Mouse (Mus musculus) right cerebral cortex, postnatal 4 days (tissue): ENCODE data around the gene Treh.

Source experiments
- DNase-seq: peaks from one replicate; pipeline ENCODE4 v3.0.0-alpha.2; 2022

Treh gene

GRCm38 (mm10) chr9:44717822-44718242 lies 44.8 kb downstream of the Treh start:
- peak; percentile 45 for DNase-seq

GRCm38 (mm10) chr9:44718937-44719631 lies 46.1 kb downstream of the Treh start:
- DNase-seq, result no peak

GRCm38 (mm10) chr9:44719632-44720357 lies 46.8 kb downstream of the Treh start:
- DNase-seq, result no peak

- DNase-seq, result peak; percentile 44
Measured at GRCm38 (mm10) chr9:44720358-44721153, 47.5 kb downstream of the Treh start.

- peak; percentile 81 for DNase-seq
Measured at GRCm38 (mm10) chr9:44721154-44721876, 48.3 kb downstream of the Treh start.

- no peak for DNase-seq
Measured at GRCm38 (mm10) chr9:44721877-44722186, 48.8 kb downstream of the Treh start.

GRCm38 (mm10) chr9:44722575-44722974 lies 49.5 kb downstream of the Treh start:
- DNase-seq, result no peak

GRCm38 (mm10) chr9:44723008-44723407 lies 50.0 kb downstream of the Treh start:
- no peak for DNase-seq

- no peak for DNase-seq
Measured at GRCm38 (mm10) chr9:44723521-44724041, 50.5 kb downstream of the Treh start.

- no peak for DNase-seq
Measured at GRCm38 (mm10) chr9:44724223-44724622, 51.2 kb downstream of the Treh start.

GRCm38 (mm10) chr9:44724665-44725064 lies 51.6 kb downstream of the Treh start:
- DNase-seq, result no peak

GRCm38 (mm10) chr9:44726431-44727146 lies 53.6 kb downstream of the Treh start:
- no peak for DNase-seq

- no peak for DNase-seq
Measured at GRCm38 (mm10) chr9:44727441-44727840, 54.4 kb downstream of the Treh start.

- DNase-seq, result no peak
Measured at GRCm38 (mm10) chr9:44732130-44732549, 59.1 kb downstream of the Treh start.

GRCm38 (mm10) chr9:44732921-44733530 lies 60.0 kb downstream of the Treh start:
- no peak for DNase-seq

- peak; percentile 52 for DNase-seq
Measured at GRCm38 (mm10) chr9:44733671-44734523, 60.9 kb downstream of the Treh start.

- peak; percentile 62 for DNase-seq
Measured at GRCm38 (mm10) chr9:44734524-44735494, 61.8 kb downstream of the Treh start, which contains the start of gene Phldb1. Phldb1 (minus strand) TSS chr9:44735198.

GRCm38 (mm10) chr9:44735886-44736285 lies 62.9 kb downstream of the Treh start:
- DNase-seq, result no peak
